ENCODE assay signal across 15 mouse cellular contexts in the genomic region with DNA sequence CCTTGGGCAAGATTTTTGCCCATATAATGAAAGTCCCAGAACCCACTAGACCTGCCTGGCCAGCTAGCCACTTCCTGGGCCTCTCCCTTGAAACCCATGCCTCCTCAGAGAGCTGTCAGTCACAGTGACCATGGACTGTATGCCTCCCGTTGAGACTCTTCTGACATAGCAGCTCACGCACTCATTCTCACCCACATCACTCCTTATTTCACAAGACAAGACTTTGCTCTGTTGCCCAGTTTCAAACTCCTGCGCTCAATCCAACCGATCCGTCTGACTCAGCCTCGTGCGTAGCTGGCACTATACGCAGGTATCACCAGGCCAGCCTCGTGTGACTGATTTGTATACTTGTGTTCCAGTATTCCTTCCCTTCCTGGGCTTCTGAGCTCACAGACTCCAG. TPM values are rescaled to one million over a fixed set of nuclear protein-coding genes. Genes with fewer than 3 reads are reported as not detected.
"Had no signal": no experiment of that assay in that cellular context is flagged by ENCODE, and none has a peak within 500 bp of the region (broad histone marks: within the 10 kb centered on the region; RNA-seq: fewer than 3 reads in every experiment).

No protein-coding gene starts in this region.

- H3K27me3 ChIP-seq: limb, embryonic 12.5 days; liver, embryonic 15.5 days; midbrain, embryonic 15.5 days; neural tube, embryonic 12.5 days had no signal

- H3K9me3 ChIP-seq: limb, embryonic 12.5 days; liver, embryonic 15.5 days; midbrain, embryonic 15.5 days had no signal

- H3K4me3 ChIP-seq: limb, embryonic 12.5 days; liver, embryonic 15.5 days; midbrain, embryonic 15.5 days; neural tube, embryonic 12.5 days had no signal

- H3K4me1 ChIP-seq: midbrain, embryonic 15.5 days had no signal

- H3K36me3 ChIP-seq: limb, embryonic 12.5 days; midbrain, embryonic 15.5 days; neural tube, embryonic 12.5 days had no signal

- ATAC-seq: lung, postnatal 0 days; midbrain, embryonic 15.5 days had no signal

- DNase-seq: kidney, adult 8-10 months; kidney, postnatal 36 days; layer of hippocampus, adult 9-11 months; lung, adult 2 months; lung, postnatal 36 days; retina, postnatal 1 day; right cerebral cortex, postnatal 4 days; spleen, adult 18-20 months; thymus, postnatal 4 days had no signal

RNA-seq across cellular contexts. Expression of gene Syne3, which starts 22.8 kb away (rescaled TPM):
- polyA plus RNA-seq: midbrain, embryonic 11.5 days had no signal
